Mouse (Mus musculus): Measurements from ENCODE around the gene Clec2i. TPM values are rescaled to one million over a fixed set of nuclear protein-coding genes. Genes with fewer than 3 reads are reported as not detected.

Clec2i gene
- polyA plus RNA-seq, 1 experiment from 2014 or later, result not detected

Small RNA genes within 50 kb of the gene (microRNA-seq; reads per million reads assigned to microRNA genes)
- gene Gm27336 (ENCODE audit: borderline number of aligned reads), result not detected

Other genes with a start within 250 kb of the Clec2i start
- gene Clec2h, start 225.2 kb upstream of the Clec2i start, polyA plus RNA-seq (2014; fragmentation: Nextera tagmentation; extraction: Ambion mirVana), result not detected in 2 replicates
- gene Klrb1, start 164.5 kb upstream of the Clec2i start, polyA plus RNA-seq (2014; fragmentation: Nextera tagmentation; extraction: Ambion mirVana), result not detected in 2 replicates
- gene Klrb1c, start 98.4 kb upstream of the Clec2i start, polyA plus RNA-seq (2014; fragmentation: Nextera tagmentation; extraction: Ambion mirVana), result 0.17 TPM in 1 of 2 replicates, not detected in the other
- gene Gm44511, start 61.3 kb upstream of the Clec2i start, polyA plus RNA-seq (2014; fragmentation: Nextera tagmentation; extraction: Ambion mirVana), result not detected in 2 replicates
- not detected in 2 replicates for gene Klrb1b, start 61.3 kb upstream of the Clec2i start, polyA plus RNA-seq (2014; fragmentation: Nextera tagmentation; extraction: Ambion mirVana)
- gene BC035044, start 3.5 kb downstream of the Clec2i start, polyA plus RNA-seq (2014; fragmentation: Nextera tagmentation; extraction: Ambion mirVana), result 1.0 and 1.2 TPM in 2 replicates
- gene Clec2g, start 46.8 kb downstream of the Clec2i start, polyA plus RNA-seq (2014; fragmentation: Nextera tagmentation; extraction: Ambion mirVana), result not detected in 2 replicates
- gene Klrb1f, start 158.3 kb downstream of the Clec2i start, polyA plus RNA-seq (2014; fragmentation: Nextera tagmentation; extraction: Ambion mirVana), result 0.13 and 0.50 TPM in 2 replicates
- not detected in 2 replicates for gene Clec2e, start 213.3 kb downstream of the Clec2i start, polyA plus RNA-seq (2014; fragmentation: Nextera tagmentation; extraction: Ambion mirVana)